Mouse (Mus musculus) brain, embryonic 14.5 days (tissue): ENCODE measurements at regions not wholly inside any gene's neighbourhood (a gene's known extent, or its start where the extent isn't known, plus 50 kb on each side); places are given as distances from the start of the nearest gene placed in this dataset.
"Not testable (repeated sequence)": the region's sequence is repeated elsewhere in the genome, so short reads cannot be mapped to it uniquely, and the experiment has no call there.

Experiments used
- CTCF ChIP-seq: fragments of 200-500 bp; IDR thresholded peaks from 2 replicates; pipeline ENCODE4 v1.5.1; 2012; ENCODE audit warnings: inconsistent platforms, mild to moderate bottlenecking, moderate library complexity, borderline replicate concordance; ENCODE audit not compliant: insufficient read depth, insufficient read length; ENCODE audit errors: extremely low read depth
- POLR2A ChIP-seq: fragments of 200-500 bp; IDR thresholded peaks from 2 replicates; pipeline ENCODE4 v1.6.1; 2012; ENCODE audit warnings: mild to moderate bottlenecking, inconsistent platforms, borderline replicate concordance; ENCODE audit not compliant: poor library complexity, insufficient read depth, insufficient read length, severe bottlenecking; ENCODE audit errors: extremely low read depth

DNA sequence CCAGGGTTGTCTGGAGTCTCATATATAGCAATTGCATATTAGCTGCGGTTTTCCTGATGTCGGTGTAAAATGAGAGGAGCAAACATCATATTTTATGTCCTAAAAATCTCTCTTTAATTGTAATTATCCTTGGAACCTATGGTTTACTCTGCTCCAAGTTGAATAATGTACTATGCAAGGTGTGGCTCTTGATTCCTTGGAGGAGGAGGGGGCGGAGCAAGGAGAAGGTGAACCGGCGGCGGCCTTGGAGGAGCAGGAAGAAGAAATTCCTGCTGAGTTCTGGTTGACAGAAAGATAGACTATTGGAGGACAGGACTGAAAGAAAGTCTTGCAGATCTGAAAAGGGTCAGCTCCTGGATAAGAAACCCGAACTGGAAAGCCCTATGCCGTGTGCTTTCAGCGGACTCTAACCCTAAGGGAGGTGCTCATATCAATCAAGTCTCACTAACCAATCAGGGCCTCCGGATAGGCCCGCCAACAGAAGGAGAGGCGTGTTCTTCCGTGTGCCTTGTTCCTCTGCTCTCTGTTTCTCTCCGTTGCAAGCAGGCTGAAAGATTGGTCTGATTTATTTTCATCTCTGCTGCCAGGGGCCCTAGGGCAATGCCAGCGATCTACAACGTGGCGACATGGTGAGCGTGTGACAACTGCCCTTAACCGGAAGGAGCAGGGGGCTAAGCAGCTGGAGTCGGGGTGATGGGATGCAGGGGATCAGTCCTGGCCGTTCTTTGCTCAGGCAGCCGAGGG lies 114.1 kb upstream of the Zfp808 start:
- not testable (repeated sequence) for TF ChIP-seq CTCF, POLR2A
